ENCODE assay signal across 8 mouse cellular contexts in the genomic region with DNA sequence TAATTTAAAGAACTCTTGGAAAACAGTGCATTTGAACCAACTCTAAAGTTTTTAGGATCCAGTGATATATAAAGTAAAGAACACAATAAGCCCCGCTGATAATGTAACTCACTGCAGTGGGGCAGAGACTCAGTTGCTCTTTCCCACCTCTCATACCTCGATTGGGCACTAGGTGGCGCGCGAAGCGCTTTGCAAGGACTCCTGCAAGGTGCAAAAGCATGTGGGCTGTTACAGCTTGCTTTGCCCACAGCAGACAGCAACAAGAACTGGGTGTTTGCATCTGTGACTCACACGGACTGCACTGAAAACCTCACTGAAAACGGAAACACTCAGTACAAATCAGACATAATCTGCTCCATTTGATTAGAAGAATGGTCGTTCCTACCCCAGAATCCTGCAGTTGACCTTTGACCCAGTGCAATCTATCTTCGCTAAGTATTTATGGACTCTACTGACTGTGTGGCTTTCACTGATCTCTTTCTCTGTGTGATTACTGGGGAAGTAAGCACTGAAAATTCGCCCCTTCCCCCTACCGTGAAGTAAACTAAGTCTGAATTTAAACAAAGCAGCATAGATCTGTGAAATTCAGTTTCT.
DNase-seq lines count a peak whose midpoint lies in the region; ATAC-seq and TF ChIP-seq lines count a peak whose summit lies in the region.

No protein-coding gene starts in this region.

- peak; percentile 91 for TF ChIP-seq CTCF in liver, embryonic 14.5 days (IDR thresholded peaks at IDR 0.05; ENCODE audit: low read depth)
- peak; percentile 78; the same call in 1 of the 2 replicates for TF ChIP-seq CTCF in thymus, adult 2 months (IDR thresholded peaks at IDR 0.05; ENCODE audit: borderline replicate concordance, control insufficient read depth, extremely low read depth, insufficient read depth, low read length, poor library complexity)

- H3K9me3 ChIP-seq in embryonic facial prominence, embryonic 12.5 days, result no peaks in the 10 kb centered on the region
- no peaks in the 10 kb centered on the region for H3K9me3 ChIP-seq in heart, embryonic 13.5 days
- no peaks in the 10 kb centered on the region for H3K9me3 ChIP-seq in liver, embryonic 14.5 days (ENCODE audit: control insufficient read depth, low read length)

- no peak for TF ChIP-seq EP300 in liver, embryonic 14.5 days (IDR thresholded peaks at IDR 0.05; ENCODE audit: low read depth)

- no peaks in the 10 kb centered on the region for H3K36me3 ChIP-seq in embryonic facial prominence, embryonic 12.5 days
- no peaks in the 10 kb centered on the region for H3K36me3 ChIP-seq in heart, embryonic 13.5 days
- H3K36me3 ChIP-seq in liver, embryonic 14.5 days (replicated peaks; ENCODE audit: control insufficient read depth, insufficient read depth, low read depth), result no peaks in the 10 kb centered on the region
- no peaks in the 10 kb centered on the region for H3K36me3 ChIP-seq in thymus, adult 2 months (ENCODE audit: control insufficient read depth, insufficient read depth, low read length)

- no peak overlapping the region for H3K9ac ChIP-seq in embryonic facial prominence, embryonic 12.5 days
- no peak overlapping the region for H3K9ac ChIP-seq in heart, embryonic 13.5 days
- H3K9ac ChIP-seq in liver, embryonic 14.5 days (replicated peaks), result no peak overlapping the region

- no peak overlapping the region for H3K4me2 ChIP-seq in embryonic facial prominence, embryonic 12.5 days (replicated peaks)
- H3K4me2 ChIP-seq in heart, embryonic 13.5 days, result 0 out of 2 replicates have a peak overlapping the region, but pooled peaks have one; percentile 18
- no peak overlapping the region for H3K4me2 ChIP-seq in liver, embryonic 14.5 days (ENCODE audit: low read depth)

- peak; percentile 70 for DNase-seq in 416B (ENCODE audit: low read depth)
- DNase-seq in adrenal gland, postnatal 36 days, result peak; percentile 89
- peak; percentile 76 to 96 for DNase-seq in kidney, postnatal 36 days
- DNase-seq in liver, embryonic 14.5 days (ENCODE audit: low read depth in 3 of 3, low spot score in 3 of 3), result peak; percentile 13 to 20 (median 13)
- peak; percentile 75 for DNase-seq in ovary, postnatal 10 days (ENCODE audit: low spot score)
- peak; percentile 74 for DNase-seq in thymus, adult 2 months

- H3K4me1 ChIP-seq in embryonic facial prominence, embryonic 12.5 days, result no peaks in the 10 kb centered on the region
- H3K4me1 ChIP-seq in heart, embryonic 13.5 days, result 0 out of 2 replicates have a peak, but pooled peaks cover 3% of the 10 kb centered on the region
- H3K4me1 ChIP-seq in liver, embryonic 14.5 days (replicated peaks; ENCODE audit: control insufficient read depth in 2 of 2, insufficient read depth in 2 of 2, low read length in 1 of 2), result no peaks in the 10 kb centered on the region
- no peaks in the 10 kb centered on the region for H3K4me1 ChIP-seq in thymus, adult 2 months (replicated peaks; ENCODE audit: control insufficient read depth, insufficient read depth, low read length)

- H3K4me3 ChIP-seq in embryonic facial prominence, embryonic 12.5 days, result no peak overlapping the region
- H3K4me3 ChIP-seq in heart, embryonic 13.5 days, result no peak overlapping the region
- H3K4me3 ChIP-seq in liver, embryonic 14.5 days (ENCODE audit: insufficient read depth in 1 of 2, low read depth in 2 of 2, low read length in 2 of 2), result no peak overlapping the region
- H3K4me3 ChIP-seq in thymus, adult 2 months (ENCODE audit: control insufficient read depth, insufficient read depth, low read length), result no peak overlapping the region

- WGBS in embryonic facial prominence, embryonic 12.5 days, result 9% methylated on average over 12 of the region's 12 CpGs
- WGBS in heart, embryonic 13.5 days, result 4% methylated on average over 12 of the region's 12 CpGs
- WGBS in liver, embryonic 14.5 days (ENCODE audit: insufficient replicate concordance), result 6% methylated on average over 12 of the region's 12 CpGs
- WGBS in thymus, adult 2 months, result 13% methylated on average over 12 of the region's 12 CpGs

- H3K27me3 ChIP-seq in embryonic facial prominence, embryonic 12.5 days, result no peaks in the 10 kb centered on the region
- H3K27me3 ChIP-seq in heart, embryonic 13.5 days (replicated peaks), result no peaks in the 10 kb centered on the region
- no peaks in the 10 kb centered on the region for H3K27me3 ChIP-seq in liver, embryonic 14.5 days (ENCODE audit: control insufficient read depth, insufficient read depth, low read length)
- no peaks in the 10 kb centered on the region for H3K27me3 ChIP-seq in thymus, adult 2 months (ENCODE audit: control insufficient read depth, insufficient read depth, low read length)

- TF ChIP-seq POLR2A in thymus, adult 2 months (IDR thresholded peaks at IDR 0.05; ENCODE audit: control insufficient read depth, extremely low read depth, insufficient read depth, low read length, poor library complexity), result no peak

- no peak overlapping the region for H3K27ac ChIP-seq in embryonic facial prominence, embryonic 12.5 days
- H3K27ac ChIP-seq in heart, embryonic 13.5 days (replicated peaks), result no peak overlapping the region
- H3K27ac ChIP-seq in liver, embryonic 14.5 days, result no peak overlapping the region
- no peak overlapping the region for H3K27ac ChIP-seq in thymus, adult 2 months (ENCODE audit: control insufficient read depth, insufficient read depth, low read length)

- peak; percentile 80 for ATAC-seq in embryonic facial prominence, embryonic 12.5 days (ENCODE audit: insufficient number of reproducible peaks, insufficient read depth, low FRiP score, low TSS enrichment)
- ATAC-seq in heart, embryonic 13.5 days (ENCODE audit: extremely low read depth, insufficient number of reproducible peaks, low FRiP score, low TSS enrichment), result no peak
- ATAC-seq in liver, embryonic 14.5 days (ENCODE audit: insufficient read depth), result 0 out of 2 replicates have a peak, but pooled peaks have one; percentile 21

Comparison
In these comparisons a context has a peak if more than half of its experiments do, and no peak if none do; other contexts are left out.
1. DNase-seq: peak in every context shown above with its lines; median percentile 89 in adrenal gland, postnatal 36 days; 86 in kidney, postnatal 36 days; 75 in ovary, postnatal 10 days; 74 in thymus, adult 2 months; 70 in 416B; 13 in liver, embryonic 14.5 days.